12 mouse cellular contexts compared by ENCODE assay signal in the genomic region with DNA sequence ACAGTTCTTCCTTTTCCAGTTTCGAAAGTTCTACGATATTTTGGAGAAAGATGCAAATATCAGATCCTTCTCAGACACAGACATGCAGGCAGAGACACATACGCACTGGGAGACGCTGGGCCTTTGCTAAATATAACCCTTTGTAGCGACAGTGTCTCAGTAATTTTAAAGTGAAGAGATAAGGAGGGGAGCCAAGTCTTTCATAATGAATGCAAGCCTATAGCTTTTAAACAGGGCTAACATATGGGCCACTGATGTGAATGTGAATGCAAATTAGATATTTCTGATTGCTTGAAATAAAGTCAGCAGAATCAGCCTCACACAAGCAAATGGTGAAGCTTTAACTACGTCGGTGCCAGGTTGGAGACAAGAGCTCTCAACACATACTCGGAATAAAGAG. TPM values are rescaled to one million over a fixed set of nuclear protein-coding genes. Genes with fewer than 3 reads are reported as not detected.
DNase-seq lines count a peak whose midpoint lies in the region; ATAC-seq lines count a peak whose summit lies in the region.
"Had no signal": no experiment of that assay in that cellular context is flagged by ENCODE, and none has a peak within 500 bp of the region (broad histone marks: within the 10 kb centered on the region; RNA-seq: fewer than 3 reads in every experiment).

No protein-coding gene starts in this region.

- peak; percentile 59 for ATAC-seq in hindbrain, embryonic 15.5 days (ENCODE audit: low FRiP score, low read depth)
- peak; percentile 66 for ATAC-seq in neural tube, embryonic 14.5 days (ENCODE audit: low read depth)
- ATAC-seq in liver, embryonic 12.5 days = no peak
- ATAC-seq: liver, postnatal 0 days had no signal

- no peak overlapping the region for H3K4me3 ChIP-seq in forebrain, embryonic 10.5 days
- no peak overlapping the region for H3K4me3 ChIP-seq in hindbrain, embryonic 15.5 days
- H3K4me3 ChIP-seq in neural tube, embryonic 14.5 days (ENCODE audit: low read depth, low read length) = no peak overlapping the region
- H3K4me3 ChIP-seq in liver, embryonic 12.5 days = no peak overlapping the region

- no peaks in the 10 kb centered on the region for H3K27me3 ChIP-seq in forebrain, embryonic 10.5 days (ENCODE audit: poor library complexity, severe bottlenecking)
- H3K27me3 ChIP-seq in hindbrain, embryonic 15.5 days = no peaks in the 10 kb centered on the region
- H3K27me3 ChIP-seq in neural tube, embryonic 14.5 days (ENCODE audit: control insufficient read depth, insufficient read depth, low read length) = no peaks in the 10 kb centered on the region
- no peaks in the 10 kb centered on the region for H3K27me3 ChIP-seq in liver, embryonic 12.5 days (replicated peaks)

- no peaks in the 10 kb centered on the region for H3K9me3 ChIP-seq in forebrain, embryonic 10.5 days
- no peaks in the 10 kb centered on the region for H3K9me3 ChIP-seq in hindbrain, embryonic 15.5 days
- H3K9me3 ChIP-seq in neural tube, embryonic 14.5 days (ENCODE audit: control insufficient read depth, low read length) = no peaks in the 10 kb centered on the region
- no peaks in the 10 kb centered on the region for H3K9me3 ChIP-seq in liver, embryonic 12.5 days (replicated peaks)
- H3K9me3 ChIP-seq: G1E had no signal

- WGBS in forebrain, embryonic 10.5 days = 57% methylated on average over 8 of the region's 8 CpGs
- 30% methylated on average over 8 of the region's 8 CpGs for WGBS in hindbrain, embryonic 15.5 days
- WGBS in neural tube, embryonic 14.5 days = 34% methylated on average over 8 of the region's 8 CpGs
- WGBS in liver, embryonic 12.5 days (ENCODE audit: insufficient replicate concordance) = 54% methylated on average over 8 of the region's 8 CpGs

- peak; percentile 17 to 56 for DNase-seq in layer of hippocampus, adult 18-20 months (ENCODE audit: low spot score in 2 of 2)
- DNase-seq in layer of hippocampus, adult 9-10 months (ENCODE audit: low spot score) = no peak
- DNase-seq in forebrain, embryonic 10.5 days (ENCODE audit: extremely low spot score, low spot score) = no peak
- no peak for DNase-seq in cerebellum, adult 18-20 months
- DNase-seq in urinary bladder, postnatal 4 days (ENCODE audit: low spot score in 2 of 2) = no peak
- DNase-seq: adrenal gland, postnatal 14 days; gastrocnemius, postnatal 14 days; liver, postnatal 0 days had no signal

- H3K27ac ChIP-seq in forebrain, embryonic 10.5 days = peak overlapping the region; percentile 83
- H3K27ac ChIP-seq in hindbrain, embryonic 15.5 days (replicated peaks) = peak overlapping the region; percentile 79
- H3K27ac ChIP-seq in neural tube, embryonic 14.5 days (ENCODE audit: low read depth, low read length) = peak overlapping the region; percentile 80
- no peak overlapping the region for H3K27ac ChIP-seq in liver, embryonic 12.5 days

- no peaks in the 10 kb centered on the region for H3K36me3 ChIP-seq in forebrain, embryonic 10.5 days (replicated peaks)
- H3K36me3 ChIP-seq in hindbrain, embryonic 15.5 days = no peaks in the 10 kb centered on the region
- H3K36me3 ChIP-seq in neural tube, embryonic 14.5 days (ENCODE audit: control insufficient read depth, insufficient read depth, low read length) = no peaks in the 10 kb centered on the region
- H3K36me3 ChIP-seq in liver, embryonic 12.5 days = no peaks in the 10 kb centered on the region
- H3K36me3 ChIP-seq: G1E had no signal

- no peak overlapping the region for H3K9ac ChIP-seq in hindbrain, embryonic 15.5 days
- no peak overlapping the region for H3K9ac ChIP-seq in neural tube, embryonic 14.5 days (replicated peaks; ENCODE audit: low read depth, low read length)
- H3K9ac ChIP-seq in liver, embryonic 12.5 days = no peak overlapping the region
- H3K9ac ChIP-seq: liver, postnatal 0 days had no signal

- peaks cover 20% of the 10 kb centered on the region for H3K4me1 ChIP-seq in forebrain, embryonic 10.5 days
- H3K4me1 ChIP-seq in hindbrain, embryonic 15.5 days (replicated peaks) = peaks cover 19% of the 10 kb centered on the region
- H3K4me1 ChIP-seq in neural tube, embryonic 14.5 days (ENCODE audit: control insufficient read depth, insufficient read depth, low read length) = peaks cover 11% of the 10 kb centered on the region
- H3K4me1 ChIP-seq in liver, embryonic 12.5 days = no peaks in the 10 kb centered on the region

- no peak overlapping the region for H3K4me2 ChIP-seq in hindbrain, embryonic 15.5 days
- no peak overlapping the region for H3K4me2 ChIP-seq in neural tube, embryonic 14.5 days (ENCODE audit: low read depth, low read length)
- no peak overlapping the region for H3K4me2 ChIP-seq in liver, embryonic 12.5 days

RNA-seq across cellular contexts. Expression of a gene that starts 44.2 kb away (rescaled TPM):
- total RNA-seq in layer of hippocampus, adult 18-20 months (2021) = 1 to 10 TPM; 1.2 to 1.4 TPM
- not detected in 2 replicates for polyA plus RNA-seq in forebrain, embryonic 10.5 days (2016; fragmentation: Nextera tagmentation; extraction: Ambion mirVana)
- polyA plus RNA-seq in hindbrain, embryonic 15.5 days (2015; fragmentation: Nextera tagmentation; extraction: Ambion mirVana) = 0.22 TPM in 1 of 2 replicates, not detected in the other
- 0.17 and 0.21 TPM in 2 replicates for polyA plus RNA-seq in neural tube, embryonic 14.5 days (2014; fragmentation: Nextera tagmentation; extraction: Ambion mirVana)
- polyA plus RNA-seq in liver, embryonic 12.5 days (2016; fragmentation: Nextera tagmentation; extraction: Ambion mirVana) = not detected in 2 replicates
- total RNA-seq: G1E; gastrocnemius, postnatal 14 days had no signal
- polyA plus RNA-seq: G1E; liver, postnatal 0 days had no signal

Comparison
In these comparisons a context has a peak if more than half of its experiments do, and no peak if none do; other contexts are left out.
1. DNase-seq: peak in layer of hippocampus, adult 18-20 months (2 of 2); none in layer of hippocampus, adult 9-10 months (single experiment), forebrain, embryonic 10.5 days (single experiment), cerebellum, adult 18-20 months (0 of 2) and urinary bladder, postnatal 4 days (0 of 2).